Mouse (Mus musculus): ENCODE measurements at regions not wholly inside any gene's neighbourhood (a gene's known extent, or its start where the extent isn't known, plus 50 kb on each side); places are given as distances from the start of the nearest gene placed in this dataset.

- TF ChIP-seq POLR2A (IDR thresholded peaks at IDR 0.05; ENCODE audit: borderline replicate concordance, control insufficient read depth, low read depth, low read length): no peak
- no peak for TF ChIP-seq CTCF (IDR thresholded peaks at IDR 0.05; ENCODE audit: control insufficient read depth, insufficient read depth, low read length)
Observed at GRCm38 (mm10) chr15:7691251-7691650, 119.4 kb upstream of the Gdnf start.

Measured in bone marrow, adult 2 months (tissue).